Mouse (Mus musculus): ENCODE measurements at regions not wholly inside any gene's neighbourhood (a gene's known extent, or its start where the extent isn't known, plus 50 kb on each side); places are given as distances from the start of the nearest gene placed in this dataset.

DNA sequence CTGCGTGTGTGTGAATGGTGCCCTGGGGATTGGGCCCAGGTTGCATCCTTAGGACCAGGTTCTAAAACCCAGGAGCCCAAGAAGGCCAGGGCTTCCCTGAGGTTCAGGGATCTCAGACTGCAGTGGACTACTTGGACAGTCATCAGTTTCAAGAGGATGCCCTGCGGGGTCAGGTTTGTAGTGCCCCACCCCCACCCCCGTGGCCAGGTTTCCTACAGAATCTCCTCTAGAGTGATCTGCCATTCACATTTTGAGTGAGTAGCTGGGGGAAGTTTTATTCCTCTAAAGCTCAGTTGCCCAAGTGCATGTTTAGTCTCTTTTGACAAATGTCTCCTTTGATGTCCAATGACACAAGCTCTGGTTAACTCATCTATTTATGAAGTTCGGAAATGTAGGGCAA is 193.5 kb upstream of the Bmper start:
- Histone ChIP-seq H3K4me3 (replicated peaks) (no peak overlapping the region), H3K9me3 (no peaks in the 10 kb centered on the region), H3K36me3 (no peaks in the 10 kb centered on the region), H3K4me1 (replicated peaks) (peaks cover 7% of the 10 kb centered on the region; the same call in 1 of the 2 replicates), H3K9ac (replicated peaks) (no peak overlapping the region), H3K27ac (no peak overlapping the region), H3K4me2 (replicated peaks) (no peak overlapping the region), H3K27me3 (peaks cover 24% of the 10 kb centered on the region)
- WGBS, result 86% methylated on average over 4 of the region's 4 CpGs
- no peak for ATAC-seq

DNA sequence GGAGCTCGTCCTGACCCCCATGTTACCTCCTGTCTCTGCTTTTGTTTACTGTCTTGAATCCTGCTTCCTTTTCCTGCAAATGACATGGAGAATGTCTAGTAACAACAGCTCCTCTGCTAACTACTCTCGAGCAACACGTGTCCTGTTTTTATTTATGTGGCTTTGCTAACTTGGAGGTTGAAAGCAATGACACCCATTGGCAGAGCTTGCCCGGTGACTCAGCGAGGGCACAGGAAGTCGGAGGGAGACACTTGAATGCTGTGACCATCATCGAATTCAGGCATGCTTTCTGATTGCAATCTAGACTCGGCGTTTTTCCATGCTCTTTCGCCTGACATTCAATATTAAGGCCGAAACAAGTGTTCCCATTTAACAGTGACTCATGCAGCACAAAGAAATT is 192.7 kb upstream of the Bmper start:
- Histone ChIP-seq H3K4me2 (replicated peaks) (no peak overlapping the region), H3K9me3 (no peaks in the 10 kb centered on the region), H3K4me3 (replicated peaks) (no peak overlapping the region), H3K36me3 (no peaks in the 10 kb centered on the region), H3K4me1 (replicated peaks) (peaks cover 7% of the 10 kb centered on the region; the same call in 1 of the 2 replicates), H3K27ac (no peak overlapping the region), H3K27me3 (peaks cover 25% of the 10 kb centered on the region), H3K9ac (replicated peaks) (no peak overlapping the region)
- WGBS, result 86% methylated on average over 11 of the region's 11 CpGs
- ATAC-seq, result no peak

DNA sequence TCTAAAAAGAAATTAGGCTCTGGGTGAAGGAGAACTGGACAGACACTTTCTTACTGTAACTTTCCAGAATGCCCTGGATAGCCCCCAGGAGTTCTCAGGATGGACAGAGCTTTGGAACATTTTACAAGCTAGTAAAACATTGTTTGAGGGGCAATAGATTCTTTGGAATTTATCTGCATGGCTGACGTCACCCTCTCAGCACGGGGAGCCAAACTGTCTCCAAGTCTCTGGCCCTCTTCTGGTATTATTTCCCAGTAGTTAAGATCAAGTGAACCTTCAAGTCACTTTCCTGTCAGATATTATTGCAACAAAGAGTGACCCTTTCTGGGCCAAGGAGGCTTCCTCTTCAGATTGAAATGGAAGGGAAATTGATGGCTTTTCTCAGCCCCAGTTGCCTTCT is 192.3 kb upstream of the Bmper start:
- Histone ChIP-seq H3K27me3 (peaks cover 25% of the 10 kb centered on the region), H3K4me2 (replicated peaks) (no peak overlapping the region), H3K9ac (replicated peaks) (no peak overlapping the region), H3K36me3 (no peaks in the 10 kb centered on the region), H3K4me1 (replicated peaks) (peaks cover 7% of the 10 kb centered on the region; the same call in 1 of the 2 replicates), H3K27ac (no peak overlapping the region), H3K9me3 (no peaks in the 10 kb centered on the region), H3K4me3 (replicated peaks) (no peak overlapping the region)
- ATAC-seq, result no peak
- 79% methylated on average over 2 of the region's 2 CpGs for WGBS

DNA sequence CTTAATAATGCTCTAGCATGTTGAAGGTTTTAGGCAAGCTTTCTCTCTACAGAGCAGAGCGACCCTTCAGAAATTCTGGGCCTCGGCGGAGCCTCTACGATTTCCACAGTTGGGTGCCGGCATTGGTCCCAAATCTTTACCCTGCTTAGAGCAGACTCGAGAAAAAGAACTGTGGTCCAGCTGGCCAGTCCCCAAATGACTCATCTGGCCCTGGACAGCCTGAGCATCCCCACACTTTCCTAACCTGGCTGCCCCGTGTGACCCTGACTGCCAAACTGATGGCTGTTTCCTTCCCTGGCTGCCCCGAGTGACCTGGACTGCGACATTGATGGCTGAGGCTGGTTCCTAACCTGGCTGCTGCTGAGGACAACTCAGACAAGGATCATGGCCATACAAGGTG is 191.0 kb upstream of the Bmper start:
- WGBS, result 90% methylated on average over 9 of the region's 9 CpGs
- no peak for ATAC-seq
- Histone ChIP-seq H3K27ac (no peak overlapping the region), H3K4me1 (replicated peaks) (peaks cover 19% of the 10 kb centered on the region), H3K4me3 (replicated peaks) (no peak overlapping the region), H3K36me3 (no peaks in the 10 kb centered on the region), H3K27me3 (peaks cover 32% of the 10 kb centered on the region), H3K4me2 (replicated peaks) (no peak overlapping the region), H3K9ac (replicated peaks) (no peak overlapping the region), H3K9me3 (no peaks in the 10 kb centered on the region)

DNA sequence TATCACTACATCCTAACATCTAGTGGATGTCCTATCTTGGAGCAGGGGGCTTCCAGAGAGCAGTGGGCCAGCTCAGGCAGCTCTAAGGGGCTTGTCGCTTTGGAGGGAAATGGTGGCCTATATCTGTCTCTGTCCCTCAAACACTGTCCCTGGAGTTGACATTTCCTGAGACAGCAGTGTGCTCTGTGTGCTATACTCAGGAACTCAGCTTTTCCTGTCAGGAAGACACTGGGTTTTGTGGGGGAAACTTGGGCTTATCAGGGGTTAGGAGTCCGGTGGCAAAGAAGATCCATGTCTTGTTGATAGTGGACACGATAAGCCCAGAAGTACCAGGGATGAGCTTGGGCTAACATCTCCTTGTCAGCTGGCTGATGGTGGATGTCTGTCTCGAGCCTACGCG is 187.6 kb upstream of the Bmper start:
- no peaks in the 10 kb centered on the region for H3K9me3 ChIP-seq
- 79% methylated on average over 6 of the region's 6 CpGs for WGBS
- peaks cover 31% of the 10 kb centered on the region for H3K27me3 ChIP-seq
- H3K27ac ChIP-seq, result no peak overlapping the region
- H3K9ac ChIP-seq (replicated peaks), result no peak overlapping the region
- no peak for ATAC-seq
- H3K4me2 ChIP-seq (replicated peaks), result no peak overlapping the region
- peaks cover 12% of the 10 kb centered on the region for H3K4me1 ChIP-seq (replicated peaks)
- no peak overlapping the region for H3K4me3 ChIP-seq (replicated peaks)
- no peaks in the 10 kb centered on the region for H3K36me3 ChIP-seq

DNA sequence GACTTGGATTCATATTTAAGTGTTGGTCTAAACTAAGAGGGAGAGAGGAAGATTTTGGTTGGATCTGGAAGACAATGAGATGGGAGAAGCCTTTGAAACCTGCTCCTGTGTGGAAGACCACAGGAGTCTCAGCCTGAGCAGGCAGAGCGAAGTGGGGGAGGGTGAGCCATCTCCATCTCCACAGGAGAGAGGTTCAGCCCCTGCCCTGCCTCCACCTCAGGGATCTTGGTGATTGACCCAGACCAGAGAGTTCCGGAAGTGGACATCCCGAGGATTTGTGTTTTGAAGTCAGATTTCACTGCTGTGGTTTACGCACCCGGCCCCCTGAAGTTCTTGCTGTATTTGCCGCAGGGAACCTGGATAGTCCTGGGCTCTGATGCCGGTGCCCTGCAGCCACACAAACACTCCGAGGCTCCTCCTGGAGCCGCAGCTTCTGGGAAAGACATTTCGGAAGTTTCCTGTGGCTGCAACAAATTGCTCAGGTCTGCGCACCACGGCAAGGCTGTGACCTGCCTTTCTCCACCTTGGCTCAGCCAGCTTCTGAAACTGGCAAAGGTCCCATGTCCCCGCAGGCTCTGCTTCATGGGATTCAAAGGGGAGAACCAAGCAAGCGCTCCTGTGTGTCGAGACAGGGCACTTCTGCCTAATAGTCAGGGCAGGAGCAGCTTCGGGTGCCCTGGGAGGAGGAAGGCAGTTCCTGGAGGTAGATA is 186.8 kb upstream of the Bmper start:
- Histone ChIP-seq H3K4me1 (replicated peaks) (peaks cover 12% of the 10 kb centered on the region), H3K36me3 (no peaks in the 10 kb centered on the region), H3K9ac (replicated peaks) (peak overlapping the region; percentile 21; the same call in 1 of the 2 replicates), H3K27ac (no peak overlapping the region), H3K4me3 (replicated peaks) (peak overlapping the region; percentile 17), H3K4me2 (replicated peaks) (peak overlapping the region; percentile 48), H3K27me3 (peaks cover 31% of the 10 kb centered on the region), H3K9me3 (no peaks in the 10 kb centered on the region)
- WGBS, result 13% methylated on average over 16 of the region's 16 CpGs
- peak; percentile 26; the same call in 1 of the 2 replicates for ATAC-seq

DNA sequence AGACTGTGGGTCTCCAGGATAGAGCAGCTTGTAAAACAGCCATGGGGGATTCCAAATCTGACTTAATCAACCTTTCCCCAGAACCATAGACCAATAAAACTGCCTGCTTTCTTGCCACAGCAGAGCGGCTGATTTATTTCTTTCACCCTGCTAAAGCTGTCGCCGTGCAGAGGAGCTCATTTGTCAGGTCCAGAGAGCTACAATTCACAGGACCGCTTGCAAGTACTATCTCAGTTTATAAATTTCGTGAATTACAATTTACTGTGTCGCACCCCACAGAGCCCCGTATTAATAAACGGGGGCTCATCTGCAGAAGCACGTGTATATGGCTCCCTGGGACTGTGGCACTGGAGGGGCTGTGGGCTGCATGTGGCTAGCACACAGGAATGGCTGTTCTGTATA is 185.4 kb upstream of the Bmper start:
- ATAC-seq, result no peak
- no peak overlapping the region for H3K27ac ChIP-seq

DNA sequence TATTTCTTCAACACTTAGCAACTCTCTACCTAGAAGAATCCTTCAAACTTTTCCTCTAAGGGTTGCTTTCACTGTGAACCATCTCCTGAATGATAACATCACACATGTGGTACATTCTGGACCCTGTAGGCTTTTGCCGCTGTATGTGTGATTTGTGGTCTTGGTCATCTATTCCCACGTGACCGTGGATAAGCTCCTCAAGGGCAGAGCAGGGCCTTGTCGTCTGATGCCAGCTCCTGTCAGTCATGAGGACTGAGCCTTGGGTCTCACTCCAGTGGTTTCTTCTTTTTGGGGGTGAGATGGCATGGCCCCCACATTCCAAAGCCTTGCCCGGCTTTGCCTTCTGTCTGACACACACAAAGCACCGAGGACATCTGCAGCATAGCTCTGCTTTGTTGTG is 183.3 kb upstream of the Bmper start:
- no peak for ATAC-seq
- H3K4me3 ChIP-seq (replicated peaks), result no peak overlapping the region
- no peak overlapping the region for H3K27ac ChIP-seq
- peaks cover 12% of the 10 kb centered on the region for H3K4me1 ChIP-seq (replicated peaks)
- 90% methylated on average over 6 of the region's 6 CpGs for WGBS
- H3K9me3 ChIP-seq, result no peaks in the 10 kb centered on the region
- H3K36me3 ChIP-seq, result no peaks in the 10 kb centered on the region
- no peak overlapping the region for H3K4me2 ChIP-seq (replicated peaks)
- no peak overlapping the region for H3K9ac ChIP-seq (replicated peaks)
- H3K27me3 ChIP-seq, result peaks cover 23% of the 10 kb centered on the region

More for the DNA sequence above, 185.4 kb upstream of the Bmper start:
- 73% methylated on average over 9 of the region's 9 CpGs for WGBS
- Histone ChIP-seq H3K27me3 (peaks cover 31% of the 10 kb centered on the region), H3K9ac (replicated peaks) (no peak overlapping the region), H3K4me1 (replicated peaks) (peaks cover 12% of the 10 kb centered on the region), H3K4me3 (replicated peaks) (no peak overlapping the region), H3K9me3 (no peaks in the 10 kb centered on the region), H3K36me3 (no peaks in the 10 kb centered on the region), H3K4me2 (replicated peaks) (no peak overlapping the region)

DNA sequence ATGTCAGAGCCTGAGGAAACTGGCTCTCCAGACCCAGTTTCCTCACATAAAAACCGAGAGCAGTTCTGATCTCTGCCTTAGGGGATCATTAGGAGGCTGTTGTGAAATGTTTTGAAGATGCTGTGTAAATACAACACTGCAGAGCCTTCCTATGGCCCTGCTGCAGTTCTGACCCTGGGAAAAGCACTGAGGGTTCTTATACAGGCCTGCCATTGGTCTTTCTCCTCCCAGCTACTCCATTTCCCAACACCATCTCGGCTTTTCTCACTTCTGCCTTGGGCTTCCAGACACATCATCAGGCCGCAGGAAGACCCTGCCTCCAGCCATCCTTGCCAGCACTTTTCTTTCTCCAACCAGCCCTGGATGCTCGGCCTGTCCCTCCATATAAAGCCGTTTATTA is 181.9 kb upstream of the Bmper start:
- no peak for ATAC-seq

DNA sequence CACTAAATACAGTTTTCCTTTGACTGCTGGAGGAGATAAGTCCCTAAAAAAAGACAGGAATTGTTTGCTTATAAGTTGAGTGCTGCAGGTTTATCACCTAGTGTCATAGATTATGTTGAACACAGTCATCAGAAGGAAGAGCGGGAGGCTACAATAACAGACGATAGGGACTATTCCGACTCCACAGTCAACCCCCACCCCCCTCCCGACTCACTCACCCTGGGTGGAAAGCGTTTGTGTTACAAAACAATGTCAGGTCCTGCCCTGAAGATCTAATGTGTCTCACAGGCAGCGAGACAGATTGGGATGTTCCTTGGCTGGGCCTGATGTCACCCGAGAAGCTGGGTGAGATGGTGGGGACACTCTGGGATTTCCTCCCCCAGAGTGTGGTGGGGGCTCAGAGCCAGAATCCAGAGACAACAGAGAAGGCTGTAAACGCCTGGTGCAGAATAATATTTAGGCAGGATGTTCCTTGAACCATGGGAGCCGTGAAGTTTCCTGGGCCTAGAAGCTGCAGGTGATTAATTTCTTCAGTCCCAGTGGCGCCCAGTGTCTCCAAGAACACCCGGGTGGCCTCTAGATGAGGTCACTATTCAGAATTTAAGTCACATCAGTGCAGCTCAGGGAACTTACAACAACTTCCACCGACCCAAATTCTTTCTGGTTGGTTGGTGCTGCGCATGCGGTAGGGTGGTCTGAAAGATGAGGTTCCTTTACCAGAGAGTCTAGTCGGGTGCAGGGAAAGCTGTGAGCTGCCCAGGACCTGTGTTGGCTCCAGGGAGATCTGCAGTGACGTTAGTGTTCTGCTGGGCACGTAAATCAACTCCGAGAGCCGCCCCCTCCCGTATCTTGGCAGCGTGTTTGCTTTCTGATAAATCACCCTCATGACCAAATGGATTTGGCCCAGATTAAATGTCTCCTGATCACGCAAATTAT is 181.1 kb upstream of the Bmper start:
- Histone ChIP-seq H3K4me3 (replicated peaks) (no peak overlapping the region), H3K9ac (replicated peaks) (no peak overlapping the region), H3K9me3 (no peaks in the 10 kb centered on the region), H3K4me1 (replicated peaks) (peaks cover under 1% of the 10 kb centered on the region; the same call in 1 of the 2 replicates), H3K27ac (no peak overlapping the region), H3K4me2 (replicated peaks) (no peak overlapping the region), H3K27me3 (peaks cover 10% of the 10 kb centered on the region), H3K36me3 (no peaks in the 10 kb centered on the region)
- no peak for ATAC-seq
- WGBS, result 80% methylated on average over 22 of the region's 22 CpGs

More for the DNA sequence above, 181.9 kb upstream of the Bmper start:
- H3K4me1 ChIP-seq (replicated peaks), result peaks cover 8% of the 10 kb centered on the region
- H3K27ac ChIP-seq, result no peak overlapping the region
- WGBS, result 66% methylated on average over 5 of the region's 5 CpGs
- H3K9me3 ChIP-seq, result no peaks in the 10 kb centered on the region
- no peak overlapping the region for H3K4me3 ChIP-seq (replicated peaks)
- H3K27me3 ChIP-seq, result peaks cover 14% of the 10 kb centered on the region
- no peaks in the 10 kb centered on the region for H3K36me3 ChIP-seq
- no peak overlapping the region for H3K4me2 ChIP-seq (replicated peaks)
- H3K9ac ChIP-seq (replicated peaks), result no peak overlapping the region

DNA sequence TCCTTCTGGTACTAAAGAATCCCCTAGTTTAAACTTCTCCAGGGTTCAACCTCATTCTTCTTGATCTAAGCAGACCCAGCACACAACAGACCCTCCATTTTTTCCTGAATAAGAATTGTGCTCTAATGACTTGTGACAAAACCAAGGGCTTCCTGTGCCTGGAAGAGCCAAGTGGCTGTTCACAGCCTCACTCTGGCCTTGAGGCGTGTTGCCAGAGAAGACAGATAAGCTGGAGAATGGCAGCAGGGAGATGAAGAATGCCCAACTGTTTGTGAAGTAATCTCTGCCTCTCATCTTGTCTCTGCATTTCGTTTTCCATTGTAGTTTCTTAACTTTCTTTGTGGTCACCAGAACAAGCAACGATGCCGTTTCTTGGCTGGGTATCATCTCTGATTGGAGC is 179.9 kb upstream of the Bmper start:
- H3K27ac ChIP-seq, result no peak overlapping the region
- H3K27me3 ChIP-seq, result peaks cover 4% of the 10 kb centered on the region; the same call in 1 of the 2 replicates
- H3K9me3 ChIP-seq, result no peaks in the 10 kb centered on the region
- 92% methylated on average over 4 of the region's 4 CpGs for WGBS
- no peak for ATAC-seq
- no peak overlapping the region for H3K4me2 ChIP-seq (replicated peaks)
- no peak overlapping the region for H3K4me3 ChIP-seq (replicated peaks)
- no peaks in the 10 kb centered on the region for H3K36me3 ChIP-seq
- no peaks in the 10 kb centered on the region for H3K4me1 ChIP-seq (replicated peaks)
- no peak overlapping the region for H3K9ac ChIP-seq (replicated peaks)

DNA sequence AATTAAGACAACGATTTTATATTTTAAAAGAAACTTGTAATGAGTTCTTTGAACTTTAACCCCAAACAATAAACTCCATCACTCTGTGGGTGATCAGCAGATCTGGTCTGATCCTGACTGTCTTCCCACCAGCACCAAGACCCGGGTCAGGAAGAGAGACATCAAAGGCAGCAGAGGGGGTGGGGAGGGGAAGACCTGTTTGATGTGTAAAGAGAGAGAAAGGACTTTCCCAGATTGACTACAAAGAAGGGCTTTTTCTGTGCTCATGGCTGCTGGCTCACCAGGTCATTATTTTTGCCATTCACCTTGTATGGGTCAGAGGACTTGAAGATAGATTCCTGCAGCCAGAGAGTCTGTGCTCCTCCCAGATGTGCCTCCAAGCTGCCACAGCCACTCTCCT is 177.4 kb upstream of the Bmper start:
- Histone ChIP-seq H3K9me3 (no peaks in the 10 kb centered on the region), H3K4me3 (replicated peaks) (no peak overlapping the region), H3K27me3 (no peaks in the 10 kb centered on the region), H3K9ac (replicated peaks) (no peak overlapping the region), H3K4me2 (replicated peaks) (no peak overlapping the region), H3K36me3 (no peaks in the 10 kb centered on the region), H3K27ac (no peak overlapping the region), H3K4me1 (replicated peaks) (no peaks in the 10 kb centered on the region)
- no peak for ATAC-seq
- WGBS, result 24% methylated on average over 2 of the region's 2 CpGs

Data from midbrain, embryonic 13.5 days (tissue).